Mouse (Mus musculus) testis, adult 2 months (tissue): Measurements from ENCODE around the gene Zcrb1.

Source experiments
- CTCF ChIP-seq: fragments of 200-500 bp; IDR thresholded peaks from 2 replicates; pipeline ENCODE4 v1.5.1; 2012; ENCODE audit warnings: low read depth, mild to moderate bottlenecking, inconsistent platforms, low read length, moderate library complexity; ENCODE audit not compliant: control insufficient read depth, insufficient read depth, insufficient replicate concordance
- POLR2A ChIP-seq: fragments of 200-500 bp; IDR thresholded peaks from 2 replicates; pipeline ENCODE4 v1.6.1; 2012; ENCODE audit warnings: low read depth, mild to moderate bottlenecking, inconsistent platforms, low read length, moderate library complexity; ENCODE audit not compliant: control insufficient read depth

GRCm38 (mm10) chr15:93371838-93372237 lies 26.3 kb downstream of the Zcrb1 start:
- TF ChIP-seq CTCF (no peak), POLR2A (no peak)
